8 mouse cellular contexts compared by ENCODE assay signal in genomic region chr2:93786175-93786574, GRCm38 (mm10). TPM values are rescaled to one million over a fixed set of nuclear protein-coding genes. Genes with fewer than 3 reads are reported as not detected.
DNase-seq lines count a peak whose midpoint lies in the region; ATAC-seq and TF ChIP-seq lines count a peak whose summit lies in the region.

No protein-coding gene starts in this region.

- TF ChIP-seq POLR2A in brain, embryonic 14.5 days (IDR thresholded peaks at IDR 0.05; ENCODE audit: borderline replicate concordance, extremely low read depth, insufficient read depth, insufficient read length, poor library complexity, severe bottlenecking): no peak

- peak; percentile 78 for DNase-seq in MN1 (ENCODE audit: low spot score)
- peak; percentile 95 for DNase-seq in brain, embryonic 14.5 days (ENCODE audit: low read depth)
- DNase-seq in fat pad, adult 2 months (ENCODE audit: extremely low read depth, low read depth, low spot score): peak; percentile 8
- peak; percentile 84 for DNase-seq in heart, postnatal 4 days
- peak; percentile 75 for DNase-seq in layer of hippocampus, adult 9-10 months (ENCODE audit: low spot score)
- DNase-seq in lung, postnatal 14 days: peak; percentile 84
- DNase-seq in right cerebral cortex, adult 2 months (ENCODE audit: low spot score in 2 of 2): peak; percentile 89 to 90

- ATAC-seq in erythroid progenitor cell, adult 5-6 weeks (replicated peaks; ENCODE audit: low FRiP score, poor library complexity, severe bottlenecking): no peak

- peak; percentile 75 for TF ChIP-seq CTCF in brain, embryonic 14.5 days (IDR thresholded peaks at IDR 0.05; ENCODE audit: borderline replicate concordance, extremely low read depth, insufficient read depth, insufficient read length)

RNA-seq across cellular contexts. Expression of gene Ext2, which starts 36.2 kb away (rescaled TPM):
- polyA plus RNA-seq in brain, embryonic 14.5 days (2012; rRNA removed): 36.3 and 49.9 TPM in 2 replicates
- 10 to 100 TPM; 60.2 to 61.4 TPM for total RNA-seq in heart, postnatal 4 days (2021)
- total RNA-seq in erythroid progenitor cell, adult 5-6 weeks (2015; ENCODE audit: low replicate concordance): 10.1 and 16.6 TPM in 2 replicates
- total RNA-seq in erythroid progenitor cell, adult 5-6 weeks (2017; ENCODE audit: low replicate concordance): 5.4 and 7.0 TPM in 2 replicates

Comparison
In these comparisons a context has a peak if more than half of its experiments do, and no peak if none do; other contexts are left out.
1. DNase-seq: peak in every context shown above with its lines; median percentile 95 in brain, embryonic 14.5 days; 90 in right cerebral cortex, adult 2 months; 84 in heart, postnatal 4 days; 84 in lung, postnatal 14 days; 78 in MN1; 75 in layer of hippocampus, adult 9-10 months; 8 in fat pad, adult 2 months.